10 mouse cellular contexts compared by ENCODE assay signal in genomic region chr17:28140431-28141204, GRCm38 (mm10). TPM values are rescaled to one million over a fixed set of nuclear protein-coding genes. Genes with fewer than 3 reads are reported as not detected.
DNase-seq lines count a peak whose midpoint lies in the region; ATAC-seq and TF ChIP-seq lines count a peak whose summit lies in the region.
"Had no signal": no experiment of that assay in that cellular context is flagged by ENCODE, and none has a peak within 500 bp of the region (broad histone marks: within the 10 kb centered on the region; RNA-seq: fewer than 3 reads in every experiment).

No protein-coding gene starts in this region.

- H3K36me3 ChIP-seq in ES-E14 (ENCODE audit: control insufficient read depth, insufficient read depth, low read length, poor library complexity, severe bottlenecking) = no peaks in the 10 kb centered on the region
- H3K36me3 ChIP-seq in forebrain, embryonic 11.5 days (ENCODE audit: control insufficient read depth, insufficient read depth, low read length) = no peaks in the 10 kb centered on the region
- no peaks in the 10 kb centered on the region for H3K36me3 ChIP-seq in limb, embryonic 14.5 days (ENCODE audit: control insufficient read depth, insufficient read depth, low read length)

- peak overlapping the region; percentile 83; the same call in 1 of the 2 replicates for H3K4me2 ChIP-seq in forebrain, embryonic 11.5 days (ENCODE audit: low read depth, low read length, severe bottlenecking)
- H3K4me2 ChIP-seq in limb, embryonic 14.5 days (replicated peaks; ENCODE audit: low read depth, low read length, severe bottlenecking) = peak overlapping the region; percentile 93

- DNase-seq in 3T3-L1 (ENCODE audit: low read depth, low spot score) = peak; percentile 22
- no peak for DNase-seq in ES-E14 (ENCODE audit: low read depth, low spot score)
- no peak for DNase-seq in forebrain, embryonic 11.5 days (ENCODE audit: low spot score)
- DNase-seq in limb, embryonic 14.5 days (ENCODE audit: low spot score) = no peak
- DNase-seq in cerebellum, adult 11 months = no peak
- DNase-seq in thymus, postnatal 0 days (ENCODE audit: low spot score) = no peak
- no peak for DNase-seq in yolk sac, embryonic 10.5 days (ENCODE audit: low spot score)
- DNase-seq: cerebellum, postnatal 36 days; kidney, adult 2 months; lung, adult 2 months had no signal

- peaks cover 8 to 39% of the 10 kb centered on the region in 2 experiments; a peak in 3 of 4 replicates for H3K4me1 ChIP-seq in ES-E14 (ENCODE audit: control insufficient read depth in 2 of 2, insufficient read depth in 2 of 2, low read length in 2 of 2, poor library complexity in 1 of 2)
- peaks cover 26% of the 10 kb centered on the region for H3K4me1 ChIP-seq in forebrain, embryonic 11.5 days (replicated peaks; ENCODE audit: control insufficient read depth, insufficient read depth, low read length)
- peaks cover 35% of the 10 kb centered on the region for H3K4me1 ChIP-seq in limb, embryonic 14.5 days (ENCODE audit: control insufficient read depth, insufficient read depth, low read length)

- WGBS in forebrain, embryonic 11.5 days = 4% methylated on average over 13 of the region's 13 CpGs
- WGBS in limb, embryonic 14.5 days = 26% methylated on average over 13 of the region's 13 CpGs

- no peaks in the 10 kb centered on the region for H3K27me3 ChIP-seq in forebrain, embryonic 11.5 days (ENCODE audit: control insufficient read depth, insufficient read depth, low read length)
- H3K27me3 ChIP-seq in limb, embryonic 14.5 days (ENCODE audit: control insufficient read depth, insufficient read depth, low read length) = no peaks in the 10 kb centered on the region

- in situ Hi-C loops in ES-E14 (cut with MboI; ENCODE audit: low sequenced_read_pairs in 2 of 2, unreplicated experiment in 2 of 2) = no loop called here

- peak overlapping the region; percentile 5; the same call in 1 of the 2 replicates for H3K9ac ChIP-seq in ES-E14 (ENCODE audit: insufficient read depth, low read depth, low read length, poor library complexity, severe bottlenecking)
- peak overlapping the region; percentile 89 for H3K9ac ChIP-seq in forebrain, embryonic 11.5 days (ENCODE audit: low read length)
- H3K9ac ChIP-seq in limb, embryonic 14.5 days (ENCODE audit: low read depth, low read length, severe bottlenecking) = peak overlapping the region; percentile 83; the same call in 1 of the 2 replicates

- no peak for TF ChIP-seq POLR2A in limb, embryonic 14.5 days (IDR thresholded peaks at IDR 0.05; ENCODE audit: borderline replicate concordance, extremely low read depth, insufficient read depth, insufficient read length)

- ATAC-seq in forebrain, embryonic 11.5 days (replicated peaks; ENCODE audit: low FRiP score) = no peak
- no peak for ATAC-seq in limb, embryonic 14.5 days (ENCODE audit: low FRiP score, low read depth)

- H3K27ac ChIP-seq in ES-E14 (ENCODE audit: insufficient read depth, low read depth, low read length, poor library complexity, severe bottlenecking) = no peak overlapping the region
- H3K27ac ChIP-seq in forebrain, embryonic 11.5 days (ENCODE audit: low read depth, low read length) = peak overlapping the region; percentile 88
- H3K27ac ChIP-seq in limb, embryonic 14.5 days (replicated peaks; ENCODE audit: low read depth, low read length) = no peak overlapping the region

- peak overlapping the region; percentile 84 to 87; a peak in 2 of 4 replicates for H3K4me3 ChIP-seq in ES-E14 (ENCODE audit: insufficient read depth in 1 of 2, low read depth in 1 of 2, low read length in 2 of 2, poor library complexity in 1 of 2, severe bottlenecking in 1 of 2)
- peak overlapping the region; percentile 74; the same call in 1 of the 2 replicates for H3K4me3 ChIP-seq in forebrain, embryonic 11.5 days (ENCODE audit: low read depth, low read length)
- peak overlapping the region; percentile 77; the same call in 1 of the 2 replicates for H3K4me3 ChIP-seq in limb, embryonic 14.5 days (replicated peaks; ENCODE audit: low read length)

- H3K9me3 ChIP-seq in ES-E14 (ENCODE audit: control insufficient read depth, insufficient read depth, low read depth, low read length) = no peaks in the 10 kb centered on the region
- H3K9me3 ChIP-seq in forebrain, embryonic 11.5 days (ENCODE audit: control insufficient read depth, low read length) = no peaks in the 10 kb centered on the region
- no peaks in the 10 kb centered on the region for H3K9me3 ChIP-seq in limb, embryonic 14.5 days (ENCODE audit: control insufficient read depth, low read length)

TF ChIP-seq in ES-E14, 5 proteins besides CTCF, POLR2A, EP300 and RAD21:
- no peak for TF ChIP-seq ZNF384 (IDR thresholded peaks at IDR 0.05; ENCODE audit: low read depth, low read length)
- no peak for TF ChIP-seq CHD2 (IDR thresholded peaks at IDR 0.05; ENCODE audit: low read depth, low read length)
- no peak for TF ChIP-seq MAFK (IDR thresholded peaks at IDR 0.05; ENCODE audit: insufficient read depth, low read depth, low read length)
- TF ChIP-seq HCFC1 (IDR thresholded peaks at IDR 0.05; ENCODE audit: borderline replicate concordance, insufficient read depth, low read length) = no peak
- no peak for TF ChIP-seq ZC3H11A (IDR thresholded peaks at IDR 0.05; ENCODE audit: borderline replicate concordance, low read depth, low read length)
TF ChIP-seq in ES-E14: peak in this region for 0.

RNA-seq across cellular contexts. Expression of gene Scube3, which starts 1.3 kb away (rescaled TPM):
- 24.0 and 25.7 TPM in 2 replicates for total RNA-seq in ES-E14 (2012; rRNA removed)
- polyA plus RNA-seq in forebrain, embryonic 11.5 days (2014; fragmentation: Nextera tagmentation; extraction: Ambion mirVana) = 10.5 and 12.4 TPM in 2 replicates
- 31.6 and 38.9 TPM in 2 replicates for polyA plus RNA-seq in limb, embryonic 14.5 days (2012; rRNA removed)
- 10.5 and 11.3 TPM in 2 replicates for polyA plus RNA-seq in limb, embryonic 14.5 days (2014; fragmentation: Nextera tagmentation; extraction: Ambion mirVana)
- polyA plus RNA-seq in thymus, postnatal 0 days (2015; fragmentation: Nextera tagmentation; extraction: Ambion mirVana) = 0.08 and 0.12 TPM in 2 replicates

RNA-seq across cellular contexts. Expression of gene Zfp523, which starts 36.3 kb away (rescaled TPM):
- total RNA-seq in ES-E14 (2012; rRNA removed) = 11.4 and 16.8 TPM in 2 replicates
- 37.8 and 40.2 TPM in 2 replicates for polyA plus RNA-seq in forebrain, embryonic 11.5 days (2014; fragmentation: Nextera tagmentation; extraction: Ambion mirVana)
- polyA plus RNA-seq in limb, embryonic 14.5 days (2012; rRNA removed) = 79.1 and 97.1 TPM in 2 replicates
- polyA plus RNA-seq in limb, embryonic 14.5 days (2014; fragmentation: Nextera tagmentation; extraction: Ambion mirVana) = 37.5 and 37.7 TPM in 2 replicates
- polyA plus RNA-seq in thymus, postnatal 0 days (2015; fragmentation: Nextera tagmentation; extraction: Ambion mirVana) = 15.0 and 17.8 TPM in 2 replicates

Comparison
In these comparisons a context has a peak if more than half of its experiments do, and no peak if none do; other contexts are left out.
1. H3K9ac ChIP-seq: peak in every context shown above with its lines; median percentile 89 in forebrain, embryonic 11.5 days; 83 in limb, embryonic 14.5 days; 5 in ES-E14.
2. RNA of gene Scube3, which starts 1.3 kb away (polyA plus RNA-seq): 10.5 to 38.9 TPM in limb, embryonic 14.5 days and 10.5 to 12.4 TPM in forebrain, embryonic 11.5 days; 0.08 to 0.12 TPM in thymus, postnatal 0 days; every median in the first group is over 10 times any median in the second.
3. Peak in every context shown above with its lines, with median percentiles within 50 percentile points of each other: H3K4me3 ChIP-seq.